Mouse (Mus musculus) cerebellum, adult 2 months (tissue): ENCODE measurements around the gene Rnaseh1.

Experiments used
- CTCF ChIP-seq: fragments of 200-500 bp; IDR thresholded peaks from 2 replicates; pipeline ENCODE4 v1.5.1; 2011; ENCODE audit warnings: low read depth, mild to moderate bottlenecking, control low read depth, low read length, moderate library complexity, borderline replicate concordance; ENCODE audit not compliant: insufficient read depth
- POLR2A ChIP-seq: fragments of 200-500 bp; IDR thresholded peaks from 2 replicates; pipeline ENCODE4 v1.6.1; 2011; ENCODE audit warnings: low read length, control low read depth, borderline replicate concordance; ENCODE audit not compliant: insufficient read depth

DNA sequence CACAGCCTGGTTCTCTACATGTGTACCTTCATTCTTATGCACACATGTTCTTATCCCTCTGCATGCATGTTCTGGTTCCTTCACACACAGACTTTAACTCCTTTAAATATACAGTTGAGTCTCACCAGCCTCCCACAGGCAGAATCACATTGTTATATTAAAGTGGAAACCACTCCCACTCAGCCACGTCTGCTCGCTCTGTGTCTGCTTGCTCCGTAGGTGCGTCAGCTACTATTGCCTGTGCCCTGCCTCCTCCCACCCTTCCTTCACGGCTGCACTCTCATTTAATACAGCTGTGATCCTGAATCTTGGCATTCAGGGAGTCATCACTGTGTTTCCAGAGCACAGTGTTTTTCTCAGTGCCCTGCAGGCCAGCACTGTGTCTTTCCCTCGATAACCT is 37.0 kb upstream of the Rnaseh1 start:
- TF ChIP-seq POLR2A: no peak
- no peak for TF ChIP-seq CTCF
